Mouse (Mus musculus) bone marrow, adult 2 months (tissue): ENCODE data around the gene Rps16.

Experiments
- CTCF ChIP-seq: fragments of 200-500 bp; IDR thresholded peaks from 2 replicates; pipeline ENCODE4 v1.5.1; 2011; ENCODE audit warnings: low read length, control low read depth; ENCODE audit not compliant: control insufficient read depth, insufficient read depth
- POLR2A ChIP-seq: fragments of 200-500 bp; IDR thresholded peaks from 2 replicates; pipeline ENCODE4 v1.6.1; 2011; ENCODE audit warnings: low read depth, mild to moderate bottlenecking, control low read depth, low read length, borderline replicate concordance; ENCODE audit not compliant: control insufficient read depth

GRCm38 (mm10) chr7:28373131-28373581 lies 22.7 kb downstream of the Rps16 start:
- no peak for TF ChIP-seq CTCF
- TF ChIP-seq POLR2A: no peak
